Mouse (Mus musculus) heart, embryonic 16.5 days (tissue): ENCODE results near the gene Cldnd2. TPM values are rescaled to one million over a fixed set of nuclear protein-coding genes. Genes with fewer than 3 reads are reported as not detected.

Experiments used
- ATAC-seq: fragments of 200-750 bp; cut with Nextera tagmentation; replicated peaks from 2 replicates; pipeline ENCODE4 v1.8.0; 2017; ENCODE audit warnings: moderate number of reproducible peaks; ENCODE audit not compliant: insufficient read depth, low FRiP score; ENCODE audit errors: extremely low read depth
- H3K27ac ChIP-seq: fragments of 300-500 bp; sonication (generic); 2 replicates; pipeline ENCODE4 v1.5.1; 2014; ENCODE audit warnings: mild to moderate bottlenecking, low read length, control low read depth, moderate library complexity
- H3K27me3 ChIP-seq: fragments of 300-500 bp; sonication (generic); 2 replicates; pipeline ENCODE4 v1.6.1; 2014; ENCODE audit warnings: low read length, mixed read lengths; ENCODE audit not compliant: control insufficient read depth, insufficient read depth
- H3K36me3 ChIP-seq: fragments of 300-500 bp; sonication (generic); 2 replicates; pipeline ENCODE4 v1.6.1; 2014; ENCODE audit not compliant: control insufficient read depth, insufficient read depth
- H3K4me1 ChIP-seq: fragments of 300-500 bp; sonication (generic); 2 replicates; pipeline ENCODE4 v1.6.1; 2014; ENCODE audit warnings: low read length, mixed read lengths; ENCODE audit not compliant: control insufficient read depth, insufficient read depth
- H3K4me2 ChIP-seq: fragments of 300-500 bp; sonication (generic); 2 replicates; pipeline ENCODE4 v1.6.1; 2014; ENCODE audit warnings: low read depth, mild to moderate bottlenecking, control low read depth, low read length
- H3K4me3 ChIP-seq: fragments of 300-500 bp; sonication (generic); 2 replicates; pipeline ENCODE4 v1.5.1; 2014; ENCODE audit warnings: mild to moderate bottlenecking, control low read depth, low read length
- H3K9ac ChIP-seq: fragments of 300-500 bp; sonication (generic); 2 replicates; pipeline ENCODE4 v1.6.1; 2014; ENCODE audit warnings: low read length, control low read depth
- H3K9me3 ChIP-seq: fragments of 300-500 bp; sonication (generic); replicated peaks from 2 replicates; pipeline ENCODE4 v1.6.1; 2016; ENCODE audit warnings: low read length; ENCODE audit not compliant: control insufficient read depth
- WGBS: fragments of 180-500 bp; shearing (Covaris S2); extraction: QIAGEN DNeasy Blood & Tissue Kit; methylation state at CpG from one replicate; pipeline ENCODE4 v1.1.7; 2014; 5-methylcytosine and 5-hydroxymethylcytosine counted together
- polyA plus RNA-seq: library from polyadenylated mRNA; unstranded; fragments of >200 nt; fragmentation: Nextera tagmentation; extraction: Ambion mirVana; gene quantifications from 2 replicates; pipeline ENCODE4 v1.2.1, GENCODE M21; 2015

The Cldnd2 gene
- polyA plus RNA-seq, 1 experiment from 2014 or later: not detected

DNA sequence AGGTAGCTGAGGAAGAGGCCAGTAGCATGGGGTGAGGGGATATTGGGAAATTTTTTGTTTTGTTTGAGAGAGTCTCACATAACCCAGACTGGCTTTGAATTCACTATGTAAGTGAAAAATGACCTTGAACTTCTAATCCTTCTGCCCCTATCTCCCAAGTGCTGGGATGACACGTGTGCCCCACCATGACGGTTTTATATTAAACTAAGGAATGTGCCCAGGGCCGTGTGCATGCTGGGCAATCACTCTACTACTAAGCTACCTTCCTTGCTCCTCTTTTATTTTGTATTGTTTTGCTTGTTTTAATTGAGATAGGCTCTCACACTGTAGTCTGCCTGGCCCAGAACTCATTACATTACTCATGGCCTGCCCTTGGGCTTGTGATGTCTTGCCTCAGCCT, 489 bp downstream of the Cldnd2 start:
- WGBS: 76% methylated on average over 3 of the region's 3 CpGs
- Histone ChIP-seq H3K36me3 (no peaks in the 10 kb centered on the region), H3K9me3 (no peaks in the 10 kb centered on the region), H3K27me3 (no peaks in the 10 kb centered on the region), H3K9ac (no peak overlapping the region), H3K27ac (no peak overlapping the region), H3K4me3 (no peak overlapping the region), H3K4me2 (no peak overlapping the region), H3K4me1 (peaks cover 13% of the 10 kb centered on the region)
- ATAC-seq: no peak

DNA sequence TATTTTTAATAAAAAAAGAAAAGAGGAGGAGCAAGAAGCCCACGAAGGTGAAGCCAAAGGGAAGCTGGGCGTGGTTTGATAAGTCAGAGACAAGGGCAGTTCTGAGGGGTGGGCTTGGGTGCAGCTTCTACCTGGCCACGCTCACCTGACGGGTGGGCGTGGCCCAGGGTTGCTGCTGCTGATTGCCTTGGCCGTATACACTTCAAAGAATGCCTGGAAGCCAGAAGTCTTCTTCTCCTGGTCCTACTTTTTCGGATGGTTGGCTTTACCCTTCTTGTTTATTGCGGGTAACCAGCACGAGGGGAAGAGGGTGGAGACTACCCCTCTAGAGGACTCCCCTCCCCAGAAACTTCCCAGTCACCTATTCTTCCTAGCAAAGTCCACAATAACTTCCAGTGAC, 2.1 kb downstream of the Cldnd2 start:
- Histone ChIP-seq H3K9me3 (no peaks in the 10 kb centered on the region), H3K36me3 (peaks cover 2% of the 10 kb centered on the region; the same call in 1 of the 2 replicates), H3K4me1 (peaks cover 18% of the 10 kb centered on the region), H3K27ac (peak overlapping the region; percentile 100), H3K4me2 (peak overlapping the region; percentile 87), H3K9ac (peak overlapping the region; percentile 78), H3K4me3 (peak overlapping the region; percentile 72), H3K27me3 (no peaks in the 10 kb centered on the region)
- 20% methylated on average over 9 of the region's 9 CpGs for WGBS
- no peak for ATAC-seq

DNA sequence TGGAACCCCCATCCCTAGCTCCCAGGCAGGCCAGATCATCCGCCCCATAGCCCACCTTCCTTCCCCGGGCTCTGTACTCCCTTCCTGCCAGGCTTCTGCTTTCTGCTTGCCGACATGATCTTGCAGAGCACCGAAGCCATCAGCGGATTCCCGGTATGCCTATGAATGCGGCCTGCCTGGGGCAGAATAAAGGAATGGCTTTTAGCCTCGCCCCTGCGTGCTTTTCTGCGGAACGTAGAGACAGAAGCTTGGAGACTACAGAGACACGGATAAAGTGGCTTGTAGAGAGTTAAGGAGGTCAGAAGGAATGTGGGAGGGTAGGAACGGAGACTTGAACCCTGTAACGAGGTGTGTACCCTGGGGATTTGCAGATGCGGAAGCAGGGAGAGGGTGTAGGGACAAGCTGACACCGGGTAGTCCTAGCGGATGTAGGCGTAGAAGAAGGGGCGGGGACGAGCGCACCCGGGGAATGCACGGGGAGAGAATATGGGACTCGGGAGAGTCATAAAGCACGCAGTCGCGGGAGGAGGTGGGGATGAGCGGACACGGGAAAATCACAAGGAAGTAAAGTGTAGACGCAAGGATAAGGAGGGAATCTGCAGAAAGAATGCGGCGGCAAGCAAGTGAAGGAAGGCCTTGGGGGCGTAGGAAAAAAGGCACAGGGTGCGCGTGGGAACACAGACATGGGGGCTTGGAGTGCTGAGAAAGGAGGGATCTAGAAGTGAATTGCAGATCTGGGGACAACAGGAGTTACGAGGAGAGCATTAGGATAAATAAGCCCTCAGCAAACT, 2.7 kb downstream of the Cldnd2 start:
- Histone ChIP-seq H3K27ac (peak overlapping the region; percentile 100), H3K4me2 (peak overlapping the region; percentile 87), H3K4me3 (peak overlapping the region; percentile 72), H3K36me3 (peaks cover 2% of the 10 kb centered on the region; the same call in 1 of the 2 replicates), H3K4me1 (peaks cover 24% of the 10 kb centered on the region), H3K9ac (peak overlapping the region; percentile 78), H3K9me3 (no peaks in the 10 kb centered on the region), H3K27me3 (no peaks in the 10 kb centered on the region)
- WGBS: 1% methylated on average over 36 of the region's 36 CpGs
- peak; percentile 92 for ATAC-seq

GRCm38 (mm10) chr7:43443917-43444293, 3.3 kb downstream of the Cldnd2 start, which contains the start of the genes Etfb and Gm45233:
Etfb (plus strand) TSS chr7:43444083.
Gm45233 (plus strand) TSS chr7:43444128.
- Histone ChIP-seq H3K4me2 (peak within 1 kb of the TSS; percentile 87), H3K27ac (peak within 1 kb of the TSS; percentile 100), H3K9me3 (no peaks in the 10 kb centered on the region), H3K9ac (peak within 1 kb of the TSS; percentile 84), H3K27me3 (no peaks in the 10 kb centered on the region), H3K4me3 (peak within 1 kb of the TSS; percentile 72), H3K4me1 (peaks cover 29% of the 10 kb centered on the region), H3K36me3 (peaks cover 2% of the 10 kb centered on the region; the same call in 1 of the 2 replicates)
- peak; percentile 97 for ATAC-seq
- under 1% methylated on average over 27 of the region's 27 CpGs for WGBS

GRCm38 (mm10) chr7:43447801-43448200, 7.2 kb downstream of the Cldnd2 start:
- Histone ChIP-seq H3K27me3 (no peaks in the 10 kb centered on the region), H3K9ac (no peak overlapping the region), H3K4me3 (no peak overlapping the region), H3K36me3 (peaks cover 16% of the 10 kb centered on the region), H3K4me1 (peaks cover 35% of the 10 kb centered on the region), H3K27ac (peak overlapping the region; percentile 57), H3K4me2 (0 out of 2 replicates have a peak overlapping the region, but pooled peaks have one; percentile 18), H3K9me3 (no peaks in the 10 kb centered on the region)
- 57% methylated on average over 4 of the region's 4 CpGs for WGBS
- no peak for ATAC-seq

GRCm38 (mm10) chr7:43448246-43448645, 7.7 kb downstream of the Cldnd2 start:
- Histone ChIP-seq H3K9ac (no peak overlapping the region), H3K4me2 (0 out of 2 replicates have a peak overlapping the region, but pooled peaks have one; percentile 13), H3K9me3 (no peaks in the 10 kb centered on the region), H3K36me3 (peaks cover 20% of the 10 kb centered on the region), H3K27ac (peak overlapping the region; percentile 57), H3K27me3 (no peaks in the 10 kb centered on the region), H3K4me3 (no peak overlapping the region), H3K4me1 (peaks cover 34% of the 10 kb centered on the region)
- 75% methylated on average over 3 of the region's 3 CpGs for WGBS
- no peak for ATAC-seq

- no peaks in the 10 kb centered on the region for H3K9me3 ChIP-seq
- H3K27ac ChIP-seq: peak overlapping the region; percentile 64
- H3K4me1 ChIP-seq: peaks cover 29% of the 10 kb centered on the region
- H3K4me3 ChIP-seq: no peak overlapping the region
- no peak overlapping the region for H3K4me2 ChIP-seq
- no peak for ATAC-seq
- no peak overlapping the region for H3K9ac ChIP-seq
- no peaks in the 10 kb centered on the region for H3K27me3 ChIP-seq
- peaks cover 34% of the 10 kb centered on the region for H3K36me3 ChIP-seq
- WGBS: 95% methylated on average over 2 of the region's 2 CpGs
Observed at GRCm38 (mm10) chr7:43449811-43450210, 9.2 kb downstream of the Cldnd2 start.

GRCm38 (mm10) chr7:43451726-43452125, 11.1 kb downstream of the Cldnd2 start:
- Histone ChIP-seq H3K27me3 (no peaks in the 10 kb centered on the region), H3K4me3 (no peak overlapping the region), H3K36me3 (peaks cover 49% of the 10 kb centered on the region), H3K4me2 (no peak overlapping the region), H3K27ac (no peak overlapping the region), H3K9me3 (no peaks in the 10 kb centered on the region), H3K9ac (no peak overlapping the region), H3K4me1 (peaks cover 26% of the 10 kb centered on the region)
- 95% methylated on average over 11 of the region's 11 CpGs for WGBS
- ATAC-seq: no peak

GRCm38 (mm10) chr7:43452609-43453008, 12.0 kb downstream of the Cldnd2 start:
- no peak overlapping the region for H3K27ac ChIP-seq
- H3K4me1 ChIP-seq: peaks cover 22% of the 10 kb centered on the region
- H3K4me3 ChIP-seq: no peak overlapping the region
- no peaks in the 10 kb centered on the region for H3K27me3 ChIP-seq
- no peak overlapping the region for H3K9ac ChIP-seq
- no peak overlapping the region for H3K4me2 ChIP-seq
- no peak for ATAC-seq
- no peaks in the 10 kb centered on the region for H3K9me3 ChIP-seq
- 45% methylated on average over 4 of the region's 4 CpGs for WGBS
- H3K36me3 ChIP-seq: peaks cover 56% of the 10 kb centered on the region
